Mouse (Mus musculus): Measurements from ENCODE around the gene Mettl21a.
"Not testable (repeated sequence)": the region's sequence is repeated elsewhere in the genome, so short reads cannot be mapped to it uniquely, and the experiment has no call there.

Mettl21a gene

DNA sequence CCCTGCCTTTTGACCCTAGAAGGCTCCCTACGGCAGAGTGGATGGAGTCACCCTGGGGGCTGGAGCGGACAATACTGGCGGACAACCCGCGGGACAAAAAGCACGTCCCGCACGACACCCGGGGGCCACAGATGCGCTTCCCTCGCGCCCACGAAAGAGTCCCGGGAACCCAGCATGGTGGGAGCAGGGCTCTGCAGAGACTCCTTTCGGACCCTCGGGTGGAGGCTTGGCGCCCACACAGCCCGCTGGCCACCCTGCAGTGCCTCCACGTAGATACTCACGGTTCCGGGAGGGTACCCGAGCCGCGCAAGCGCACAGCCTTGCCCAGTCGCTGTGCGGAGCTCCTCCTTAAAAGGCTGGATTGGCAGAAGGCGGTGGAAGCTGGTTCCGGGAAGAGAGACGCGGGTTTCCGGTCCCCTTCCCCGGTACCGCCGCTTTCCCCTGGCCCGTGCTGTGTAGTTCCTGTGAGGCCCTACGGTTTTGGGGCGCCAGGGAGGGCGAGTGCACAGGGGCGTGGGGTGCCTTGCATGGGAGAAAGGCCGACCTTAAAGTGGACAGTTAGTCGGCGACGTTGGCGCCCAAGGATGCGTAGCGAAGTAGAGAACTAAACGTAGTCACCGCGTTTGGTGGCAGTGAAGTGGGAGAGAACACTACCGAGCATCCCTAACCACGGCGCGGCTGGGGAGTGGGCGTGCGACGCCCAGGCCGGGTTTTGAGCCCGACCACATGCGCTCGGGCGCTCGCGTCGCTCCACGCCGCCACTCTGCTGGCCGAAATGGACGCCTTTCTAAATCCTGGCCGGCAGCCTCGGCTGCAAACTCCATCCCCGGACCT, at the start of gene Mettl21a:
Gene Mettl21a, minus strand, starts transcription at position 362 of the 834 bp plus-strand sequence.
- peak; percentile 92 for DNase-seq (ENCODE audit: low read depth)

GRCm38 (mm10) chr1:64658876-64659275, 41.8 kb upstream of the Mettl21a start:
- no peak for DNase-seq (ENCODE audit: low read depth)

- peak; percentile 64 for DNase-seq (ENCODE audit: low read depth)
Observed at GRCm38 (mm10) chr1:64656423-64657129, 39.5 kb upstream of the Mettl21a start.

DNA sequence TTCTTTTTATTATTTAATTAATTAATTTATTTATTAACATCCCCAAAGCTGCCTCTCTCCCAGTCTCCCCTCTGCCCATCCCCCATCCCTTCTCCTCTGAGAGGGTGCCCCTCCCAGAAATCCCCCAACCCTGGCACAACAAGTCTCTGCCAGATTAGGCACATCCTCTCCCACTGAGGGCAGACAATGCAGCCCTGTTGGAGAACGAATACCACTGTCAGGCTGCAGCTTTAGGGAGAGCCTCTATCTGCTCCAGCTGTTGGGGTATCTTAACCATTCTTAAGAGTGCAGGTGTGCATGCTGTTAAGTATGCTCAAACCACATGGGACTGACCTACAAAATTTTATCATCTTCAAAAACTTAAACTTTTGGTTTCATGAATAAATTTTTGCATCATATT, 38.4 kb upstream of the Mettl21a start:
- no peak for DNase-seq (ENCODE audit: low read depth)

- DNase-seq (ENCODE audit: low read depth) = no peak
Observed at GRCm38 (mm10) chr1:64653701-64654100, 36.7 kb upstream of the Mettl21a start.

GRCm38 (mm10) chr1:64649362-64650124, 32.5 kb upstream of the Mettl21a start:
- no peak for DNase-seq (ENCODE audit: low read depth)

- DNase-seq (ENCODE audit: low read depth) = no peak
Observed at GRCm38 (mm10) chr1:64644513-64644912, 27.5 kb upstream of the Mettl21a start.

DNA sequence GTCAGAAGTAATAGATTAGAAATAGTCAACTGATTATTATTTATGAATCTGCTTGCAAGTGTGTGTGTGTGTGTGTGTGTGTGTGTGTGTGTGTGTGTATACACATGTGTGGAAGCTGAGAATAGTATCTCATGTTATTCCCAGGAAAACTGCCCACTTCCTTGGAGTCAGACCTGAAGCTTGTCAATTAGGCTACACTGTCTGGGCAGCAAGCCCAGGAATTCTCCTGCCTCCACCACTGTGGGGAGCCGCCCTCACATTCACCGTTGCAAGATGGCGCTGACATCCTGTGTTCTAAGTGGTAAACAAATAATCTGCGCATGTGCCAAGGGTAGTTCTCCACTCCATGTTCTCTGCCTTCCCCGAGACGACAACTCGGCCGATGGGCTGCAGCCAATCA, 25.5 kb upstream of the Mettl21a start:
- DNase-seq (ENCODE audit: low read depth) = not testable (repeated sequence)

- DNase-seq (ENCODE audit: low read depth) = no peak
Observed at GRCm38 (mm10) chr1:64641069-64641468, 24.0 kb upstream of the Mettl21a start.

GRCm38 (mm10) chr1:64639279-64639678, 22.2 kb upstream of the Mettl21a start:
- DNase-seq (ENCODE audit: low read depth) = no peak

DNA sequence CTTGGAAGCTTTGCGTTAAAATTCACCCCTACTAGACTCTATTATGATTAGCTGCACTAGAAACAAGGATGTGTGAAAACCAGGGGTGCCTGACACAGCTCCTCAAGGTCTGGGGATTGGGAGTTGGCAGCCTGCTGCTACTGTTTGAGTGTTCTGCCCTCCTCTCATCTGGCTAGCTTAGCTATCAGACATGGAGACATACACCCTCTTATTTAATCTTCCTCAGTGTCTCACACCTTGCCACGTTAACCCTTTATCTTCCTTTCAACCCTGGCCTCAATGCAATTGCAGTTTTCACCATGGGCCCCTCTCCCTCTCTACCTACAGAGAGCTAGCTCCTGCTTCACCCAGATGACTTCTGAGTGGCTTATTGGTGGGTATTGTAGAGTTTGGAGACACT, 18.6 kb upstream of the Mettl21a start:
- no peak for DNase-seq (ENCODE audit: low read depth)

GRCm38 (mm10) chr1:64633237-64633636, 16.2 kb upstream of the Mettl21a start:
- DNase-seq (ENCODE audit: low read depth) = no peak

DNA sequence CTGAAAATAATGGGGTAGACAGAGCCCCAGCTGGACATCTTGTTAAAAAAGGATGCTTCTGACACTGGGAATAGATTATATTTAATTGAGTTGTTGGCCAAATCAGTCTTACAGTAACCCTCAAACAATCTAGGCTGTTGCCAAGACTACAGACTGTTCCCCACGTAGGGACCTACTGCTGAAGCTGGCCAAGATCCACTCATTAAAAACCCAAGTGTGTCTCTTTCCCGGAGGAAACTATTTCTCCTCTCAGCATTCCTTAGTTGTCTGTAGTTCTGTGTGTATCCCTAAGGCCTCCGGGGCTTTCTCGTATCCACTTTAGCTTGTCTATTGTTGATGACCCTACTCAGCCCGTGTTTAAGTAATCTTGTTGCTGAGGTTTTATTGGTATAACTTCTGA, 14.5 kb upstream of the Mettl21a start:
- DNase-seq (ENCODE audit: low read depth) = no peak

GRCm38 (mm10) chr1:64625214-64625613, 8.2 kb upstream of the Mettl21a start:
- DNase-seq (ENCODE audit: low read depth) = no peak

- no peak for DNase-seq (ENCODE audit: low read depth)
Observed at GRCm38 (mm10) chr1:64623558-64624435, 6.8 kb upstream of the Mettl21a start.

- no peak for DNase-seq (ENCODE audit: low read depth)
Observed at GRCm38 (mm10) chr1:64621116-64621515, 4.1 kb upstream of the Mettl21a start.

GRCm38 (mm10) chr1:64618226-64618625, 1.2 kb upstream of the Mettl21a start:
- peak; percentile 49 for DNase-seq (ENCODE audit: low read depth)

DNA sequence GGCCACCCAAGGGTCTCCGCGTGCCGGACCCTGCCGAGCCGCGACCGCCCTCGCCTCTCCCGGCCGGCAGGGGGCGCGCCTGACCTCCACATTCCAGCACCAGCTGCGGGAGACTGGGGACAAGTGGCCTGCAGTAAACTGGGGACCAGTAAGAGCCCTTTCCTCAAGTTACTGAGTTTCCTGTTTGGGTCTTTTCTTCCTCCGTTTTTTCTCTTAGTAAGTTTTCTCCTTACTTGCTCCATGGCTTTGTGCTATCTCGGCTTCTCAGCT, 608 bp upstream of the Mettl21a start:
- DNase-seq (ENCODE audit: low read depth) = peak; percentile 89

DNA sequence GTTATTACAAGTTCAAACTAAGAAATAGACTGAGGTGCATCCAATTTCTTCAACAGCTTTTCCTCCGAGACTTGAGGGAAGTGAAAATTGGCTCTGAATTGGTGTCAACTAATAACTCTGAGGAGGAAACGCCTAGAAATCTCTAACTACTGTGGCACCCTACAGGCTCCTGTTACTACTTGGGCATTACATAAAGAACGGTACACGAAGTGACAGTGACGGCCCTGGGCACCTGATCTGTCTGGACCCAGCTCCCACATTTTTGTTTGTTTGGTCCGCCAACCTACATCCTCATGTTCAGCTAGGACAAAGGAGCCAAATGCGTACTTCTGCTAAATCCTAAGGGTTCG, 536 bp downstream of the Mettl21a start:
- no peak for DNase-seq (ENCODE audit: low read depth)

GRCm38 (mm10) chr1:64616076-64616475, 966 bp downstream of the Mettl21a start:
- DNase-seq (ENCODE audit: low read depth) = peak; percentile 41

GRCm38 (mm10) chr1:64615531-64615991, 1.5 kb downstream of the Mettl21a start:
- peak; percentile 26 for DNase-seq (ENCODE audit: low read depth)
